Mouse (Mus musculus): ENCODE data around the gene Map3k13.

DNA sequence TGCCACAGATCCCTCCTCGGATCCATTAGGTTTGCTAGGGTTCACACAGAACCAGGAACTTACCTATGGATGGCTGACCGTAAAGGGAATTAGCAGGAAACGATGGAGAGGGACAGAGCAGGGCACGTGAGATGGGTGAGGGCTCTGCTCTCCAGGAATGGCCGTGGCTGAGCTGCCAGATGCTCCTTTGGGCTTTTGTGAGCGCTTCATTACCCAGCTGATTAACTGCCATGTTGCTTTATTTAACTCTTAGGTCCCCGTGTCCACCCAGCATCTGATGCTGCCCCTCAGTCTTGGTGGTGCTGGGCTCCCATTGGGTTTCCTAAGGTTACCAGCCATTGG is 21.5 kb downstream of the Map3k13 start:
- no peak for TF ChIP-seq CTCF (IDR thresholded peaks at IDR 0.05; ENCODE audit: control insufficient read depth, insufficient read depth, insufficient read length)
- no peak for TF ChIP-seq CEBPB (IDR thresholded peaks at IDR 0.05; ENCODE audit: low read depth)
- no peak for TF ChIP-seq MYOG (IDR thresholded peaks at IDR 0.05; ENCODE audit: control insufficient read depth, extremely low read depth, insufficient read length)
- no peak for TF ChIP-seq MYOD1 (IDR thresholded peaks at IDR 0.05; ENCODE audit: control insufficient read depth, insufficient read length, low read depth)
- no peak for TF ChIP-seq USF1 (IDR thresholded peaks at IDR 0.05; ENCODE audit: low read depth)
- no peak for TF ChIP-seq MAX (IDR thresholded peaks at IDR 0.05)
- no peak for TF ChIP-seq FOSL1 (IDR thresholded peaks at IDR 0.05; ENCODE audit: insufficient read depth, low read length, poor library complexity, severe bottlenecking)
